Mouse (Mus musculus): ENCODE data around the gene Gm28047. TPM values are rescaled to one million over a fixed set of nuclear protein-coding genes. Genes with fewer than 3 reads are reported as not detected.

The Gm28047 gene
- total RNA-seq, 2 experiments from 2014 or later: not detected

DNA sequence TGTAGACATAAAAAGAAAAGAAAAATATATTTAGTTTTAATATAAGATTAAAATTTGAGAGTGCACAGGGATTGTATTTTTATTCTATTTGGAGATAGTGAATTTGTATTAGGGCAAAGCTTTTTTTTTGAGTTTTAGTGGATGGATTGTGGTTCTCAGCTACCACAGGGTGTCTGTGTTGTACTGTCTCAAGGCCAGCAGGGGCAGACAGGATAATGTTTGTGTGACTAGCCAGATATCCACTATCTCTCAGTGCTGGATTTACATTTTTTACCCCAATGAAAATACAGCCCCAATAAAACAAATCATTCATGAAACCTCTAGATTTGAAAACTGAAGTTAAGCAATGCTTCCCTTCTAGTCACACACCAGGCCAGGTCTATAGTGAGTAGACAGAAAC is 67.3 kb downstream of the Gm28047 start:
- no peak for ATAC-seq (replicated peaks; ENCODE audit: poor library complexity, severe bottlenecking)

DNA sequence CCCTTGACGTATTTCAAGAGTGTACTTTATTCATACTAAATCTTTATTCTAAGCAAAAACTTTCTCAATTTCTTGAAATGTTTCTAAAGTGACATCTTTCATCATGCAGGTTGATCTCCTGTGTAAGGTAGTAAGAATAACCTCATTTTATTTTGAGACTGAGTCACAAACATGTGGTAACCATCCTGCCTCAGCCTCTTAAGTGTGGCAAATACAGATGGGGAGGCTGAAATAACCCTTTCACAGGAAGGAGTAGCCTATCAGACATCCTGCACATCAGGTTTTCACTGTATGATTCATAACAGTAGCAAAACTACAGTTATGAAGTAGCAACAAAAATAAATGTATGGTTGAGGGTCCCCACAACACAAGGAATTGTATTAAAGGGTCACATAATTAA is 69.3 kb downstream of the Gm28047 start:
- ATAC-seq (replicated peaks; ENCODE audit: poor library complexity, severe bottlenecking): no peak

DNA sequence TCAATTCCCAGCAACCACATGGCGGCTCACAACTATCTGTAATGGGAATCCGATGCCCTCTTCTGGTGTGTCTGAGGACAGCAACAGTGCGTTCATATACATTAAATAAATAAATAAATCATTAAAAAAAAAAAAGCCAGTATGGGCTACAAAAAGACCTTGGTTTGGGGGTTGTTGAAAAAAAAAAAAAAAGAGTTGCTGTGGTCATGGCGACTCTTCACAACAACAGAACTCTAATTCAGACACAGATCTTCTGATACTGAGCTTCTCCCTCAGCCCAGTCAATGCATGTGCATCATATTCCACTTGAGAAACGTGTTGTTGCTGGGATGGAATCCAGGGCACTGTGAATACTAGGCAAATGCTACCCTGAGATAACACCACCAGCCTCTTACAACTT is 72.3 kb downstream of the Gm28047 start:
- no peak for ATAC-seq (replicated peaks; ENCODE audit: poor library complexity, severe bottlenecking)

DNA sequence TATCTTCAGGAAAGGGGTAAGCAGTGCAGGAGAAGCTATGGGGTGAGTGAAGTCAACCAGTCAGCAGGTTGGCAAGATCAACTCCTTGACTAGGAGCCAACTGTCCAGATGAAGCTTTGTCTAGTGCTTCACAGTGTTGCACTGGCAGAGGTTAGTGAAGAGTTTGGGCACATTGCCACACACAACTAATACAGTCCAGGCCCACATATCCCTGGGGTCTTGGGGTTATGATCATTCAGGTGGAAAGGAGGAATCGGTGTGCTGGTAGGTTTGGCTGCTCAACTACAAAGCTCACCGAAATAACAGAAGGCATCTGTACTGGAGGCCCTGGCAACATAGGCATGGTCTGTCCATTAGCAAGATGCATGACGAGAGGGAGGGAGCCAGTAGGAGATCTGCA is 77.4 kb downstream of the Gm28047 start:
- no peak for ATAC-seq (replicated peaks; ENCODE audit: poor library complexity, severe bottlenecking)

DNA sequence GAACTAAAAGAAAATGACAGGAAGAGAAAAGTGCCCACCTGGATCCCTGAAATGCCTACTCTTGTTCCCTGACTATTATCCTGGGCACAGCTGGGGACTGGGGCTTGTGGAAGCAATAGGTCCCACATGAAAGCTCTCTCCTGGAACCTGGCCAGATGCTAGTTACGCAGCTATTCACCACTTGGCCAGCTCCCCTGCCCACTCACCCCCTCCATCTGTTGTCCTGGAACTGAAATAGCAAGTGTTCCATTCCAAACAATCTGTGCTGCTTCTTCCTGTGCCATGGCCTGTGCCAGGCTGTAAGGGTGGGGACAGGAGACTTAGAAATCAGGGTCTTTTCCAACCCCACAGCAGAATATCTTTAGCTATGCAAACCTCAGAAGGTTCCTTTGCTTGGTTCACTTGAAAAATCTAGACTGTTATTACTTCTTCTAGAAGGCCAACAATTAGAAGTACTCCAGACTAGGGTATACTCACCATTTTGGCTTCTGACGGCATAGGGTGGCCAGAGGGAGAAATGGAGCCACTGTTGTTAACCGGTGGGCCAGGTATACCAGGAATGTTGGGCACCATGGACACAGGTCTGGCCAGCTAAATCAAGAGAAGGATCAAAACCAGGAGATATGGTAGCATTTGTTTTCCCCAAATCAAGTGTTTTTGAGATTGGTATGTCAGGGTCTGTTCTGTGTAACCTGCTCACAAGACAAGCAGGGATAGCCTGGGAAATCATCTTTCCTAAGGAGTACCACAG is 78.0 kb downstream of the Gm28047 start:
- no peak for ATAC-seq (replicated peaks; ENCODE audit: poor library complexity, severe bottlenecking)

DNA sequence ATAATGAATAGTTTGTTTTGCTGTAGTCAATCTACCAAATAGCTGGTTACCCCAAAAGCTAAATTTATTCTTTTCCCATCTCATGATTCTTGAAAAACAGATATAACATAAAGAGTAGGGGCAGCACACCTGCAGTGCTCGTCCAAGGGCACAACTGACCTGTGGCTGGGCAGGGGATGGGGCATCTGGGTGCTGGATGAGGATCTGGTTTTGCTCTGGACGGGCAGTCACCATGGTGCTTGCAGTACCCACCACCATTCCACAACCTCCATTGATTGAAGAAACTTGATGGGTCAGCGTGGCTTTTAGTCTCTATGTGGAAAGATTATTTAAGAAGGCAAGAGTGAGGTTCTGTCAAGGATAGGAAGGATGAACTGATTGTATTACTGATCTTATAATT is 78.6 kb downstream of the Gm28047 start:
- no peak for ATAC-seq (replicated peaks; ENCODE audit: poor library complexity, severe bottlenecking)

DNA sequence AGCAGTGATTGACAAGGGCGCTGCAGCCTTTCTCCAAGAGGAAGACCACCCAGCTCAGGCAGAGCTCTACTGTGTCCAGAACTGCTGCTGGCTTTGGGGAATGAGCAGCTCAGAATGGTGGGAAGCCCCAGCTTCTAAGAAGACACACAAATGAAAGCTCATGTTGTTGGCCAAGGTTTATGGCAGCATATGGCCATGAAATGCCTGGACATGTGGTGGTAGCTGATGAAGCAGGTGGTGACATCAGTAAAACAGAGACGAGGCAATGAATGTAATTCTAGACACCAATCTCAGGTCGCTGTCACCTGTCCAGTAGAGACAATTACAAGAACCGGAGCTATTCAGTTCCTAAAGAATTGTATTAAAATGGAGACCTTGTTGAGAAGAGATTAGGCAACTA is 80.1 kb downstream of the Gm28047 start:
- ATAC-seq (replicated peaks; ENCODE audit: poor library complexity, severe bottlenecking): no peak

DNA sequence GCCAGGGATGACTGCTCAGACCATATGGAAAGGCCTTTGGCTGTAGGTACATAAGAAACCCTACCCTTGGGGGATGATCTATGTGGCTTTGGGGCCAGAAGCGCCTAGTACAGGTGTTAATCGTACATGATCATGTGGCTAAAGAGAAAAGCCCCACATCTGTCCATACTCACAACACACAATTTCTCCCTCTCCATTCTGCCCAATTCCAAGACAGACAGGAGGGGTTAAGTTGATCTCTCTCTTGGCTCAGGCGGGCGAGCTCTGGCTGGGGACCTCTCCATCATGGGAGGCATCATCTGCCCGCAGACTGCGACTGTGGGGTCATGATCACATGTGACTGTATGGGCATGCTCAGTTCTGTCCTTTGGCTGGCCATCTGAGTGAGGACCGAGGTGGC is 90.9 kb downstream of the Gm28047 start:
- ATAC-seq (replicated peaks; ENCODE audit: poor library complexity, severe bottlenecking): no peak

DNA sequence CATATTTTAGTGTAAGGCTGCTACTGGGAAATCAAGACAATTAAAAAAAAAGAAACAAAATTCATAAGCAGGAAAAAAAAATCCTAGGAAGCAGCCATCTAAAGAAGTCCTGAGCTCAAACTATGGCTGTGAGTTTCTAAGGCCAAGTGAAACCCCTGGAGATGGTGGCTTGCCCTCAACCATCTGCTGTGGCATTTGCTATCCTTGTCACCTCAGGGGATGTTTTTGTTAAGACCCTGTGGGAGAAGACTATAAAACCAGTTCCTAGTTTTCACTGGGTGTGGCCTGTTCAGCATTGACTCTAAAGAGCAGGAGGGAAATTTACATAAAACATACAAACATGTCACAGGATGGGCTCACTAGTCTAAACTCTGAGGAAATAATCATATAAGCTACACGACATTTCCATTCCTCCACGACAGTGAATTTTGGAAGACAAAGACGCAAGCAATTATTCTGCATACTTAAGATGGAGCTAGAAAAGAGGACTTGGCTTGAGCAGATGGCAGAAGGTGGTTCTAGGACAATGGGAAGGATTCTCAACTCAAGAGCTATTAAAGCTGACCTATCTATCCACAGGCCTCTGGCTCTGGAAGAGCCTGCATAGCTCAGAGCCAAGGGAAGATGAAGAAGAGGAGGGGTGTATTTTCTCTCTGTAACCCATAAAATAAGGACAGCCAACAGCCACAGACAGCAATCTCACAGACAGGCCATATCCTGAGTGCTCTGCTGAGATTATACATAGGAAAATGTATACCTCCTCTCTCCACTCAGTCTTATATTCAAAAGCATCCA is 92.6 kb downstream of the Gm28047 start:
- ATAC-seq (replicated peaks; ENCODE audit: poor library complexity, severe bottlenecking): no peak

DNA sequence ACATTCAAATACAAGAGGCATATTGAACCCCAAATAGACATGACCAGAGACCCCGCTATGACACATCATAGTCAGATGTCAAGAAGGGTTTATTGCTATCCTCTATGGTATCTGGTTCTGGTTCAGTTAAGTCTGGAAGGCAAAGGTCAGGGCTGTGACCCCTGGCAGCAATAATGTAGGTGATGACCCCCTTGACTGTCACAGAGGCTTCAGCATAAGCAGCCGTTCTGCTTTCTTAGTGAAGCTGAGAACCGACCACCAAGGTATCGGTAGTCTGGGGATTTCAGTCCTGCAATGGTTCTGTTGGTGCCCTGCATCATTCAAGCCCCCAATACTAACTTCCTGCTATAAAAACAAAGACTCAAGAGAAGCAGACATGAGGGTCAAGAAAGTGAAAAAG is 93.3 kb downstream of the Gm28047 start:
- no peak for ATAC-seq (replicated peaks; ENCODE audit: poor library complexity, severe bottlenecking)

DNA sequence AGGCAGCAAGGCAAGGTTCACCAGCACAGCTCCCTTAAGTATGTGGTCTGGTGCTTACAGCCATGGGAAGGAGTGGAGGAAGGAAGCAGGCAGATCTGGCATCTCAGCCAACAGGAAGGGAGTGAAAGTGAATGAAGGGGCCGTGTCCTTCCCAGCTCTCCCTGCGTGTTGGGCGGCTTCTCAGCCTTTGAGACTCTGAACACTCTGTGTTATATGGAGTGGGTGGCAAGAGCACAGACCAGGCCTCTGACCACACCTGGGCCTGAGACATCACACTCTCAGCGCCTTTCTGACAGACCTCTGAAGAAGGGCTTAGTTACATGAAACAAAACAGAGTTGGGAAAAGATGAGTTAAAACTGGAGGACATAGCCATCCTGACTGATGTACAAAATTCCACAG is 94.3 kb downstream of the Gm28047 start:
- no peak for ATAC-seq (replicated peaks; ENCODE audit: poor library complexity, severe bottlenecking)

DNA sequence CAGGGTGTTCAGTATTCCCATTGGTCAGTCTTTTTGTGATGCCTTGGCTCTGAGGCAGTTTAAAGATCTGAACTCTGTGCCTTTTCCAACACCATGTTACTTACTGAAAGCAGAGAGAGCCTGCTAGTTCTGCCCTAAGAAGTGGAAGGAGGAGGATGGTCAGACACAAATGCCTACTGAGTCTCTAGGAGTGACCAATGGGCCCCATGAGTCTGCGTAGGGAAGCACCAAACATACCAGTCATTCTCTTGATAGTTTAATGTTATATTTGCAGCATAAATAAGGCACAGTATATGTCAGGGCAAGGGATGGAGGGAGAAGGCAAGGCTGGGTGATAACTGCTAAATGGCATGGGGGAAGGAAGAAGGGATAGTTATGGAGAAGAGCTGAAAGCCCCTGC is 96.5 kb downstream of the Gm28047 start:
- no peak for ATAC-seq (replicated peaks; ENCODE audit: poor library complexity, severe bottlenecking)

DNA sequence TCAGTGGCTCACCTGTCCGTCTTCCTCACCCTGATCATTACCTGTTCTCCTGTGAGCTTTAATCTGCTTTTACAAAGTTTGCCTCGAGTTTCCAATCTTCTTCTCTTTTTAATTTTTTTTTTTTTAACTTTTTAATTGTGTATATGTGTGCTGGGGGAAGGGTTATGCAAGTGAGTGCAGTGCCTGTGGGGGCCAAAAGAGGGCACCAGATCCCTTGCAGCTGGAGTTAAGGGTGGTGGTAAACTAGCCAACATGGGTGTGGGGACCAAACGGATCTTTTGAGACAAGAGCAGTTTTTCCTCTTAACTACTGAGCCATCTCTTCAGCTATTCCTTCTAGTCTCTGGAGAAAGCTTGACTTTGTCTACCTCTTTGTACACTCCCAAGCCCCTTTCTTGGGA is 96.9 kb downstream of the Gm28047 start:
- ATAC-seq (replicated peaks; ENCODE audit: poor library complexity, severe bottlenecking): no peak

DNA sequence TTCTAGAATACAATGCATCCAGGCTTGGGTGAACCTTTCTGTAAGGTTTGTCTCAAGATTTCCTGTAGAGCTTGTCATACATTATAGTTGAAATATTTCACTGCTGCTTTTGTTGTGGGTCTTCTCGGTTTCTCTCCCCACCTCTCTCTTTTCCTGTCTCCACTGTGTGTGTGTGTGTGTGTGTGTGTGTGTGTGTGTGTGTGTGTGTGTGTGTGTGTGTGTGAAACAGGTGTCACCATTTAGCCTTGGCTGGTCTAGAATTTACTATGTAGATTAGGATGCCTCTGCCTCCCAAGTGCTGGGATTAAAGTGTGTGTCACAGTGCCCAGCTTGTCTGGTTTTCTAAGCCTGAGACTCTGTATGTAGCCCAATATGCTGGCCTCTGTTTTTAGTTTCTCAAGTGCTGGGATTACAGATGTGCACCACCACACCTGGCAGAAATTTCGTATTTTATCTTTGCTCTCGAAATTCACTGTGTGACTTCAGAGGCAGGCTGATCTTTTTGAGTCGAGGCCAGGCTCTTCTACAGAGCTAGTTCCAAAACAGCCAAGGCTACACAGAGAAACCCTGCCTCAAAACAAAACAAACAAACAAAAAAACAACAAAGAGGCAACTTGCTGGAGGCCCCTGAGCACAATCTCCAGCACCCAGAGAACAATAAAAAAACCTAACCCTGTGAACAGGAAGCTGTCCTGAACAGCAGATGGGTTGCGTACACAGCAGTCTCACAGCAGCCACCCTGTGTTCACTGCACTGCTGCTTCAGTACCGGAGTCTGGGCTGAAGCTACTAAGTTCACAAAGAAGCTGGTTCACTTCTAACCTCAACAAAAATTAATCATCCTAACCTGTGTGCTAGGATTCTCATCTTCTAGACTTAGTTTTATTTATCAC is 98.5 kb downstream of the Gm28047 start:
- ATAC-seq (replicated peaks; ENCODE audit: poor library complexity, severe bottlenecking): no peak

DNA sequence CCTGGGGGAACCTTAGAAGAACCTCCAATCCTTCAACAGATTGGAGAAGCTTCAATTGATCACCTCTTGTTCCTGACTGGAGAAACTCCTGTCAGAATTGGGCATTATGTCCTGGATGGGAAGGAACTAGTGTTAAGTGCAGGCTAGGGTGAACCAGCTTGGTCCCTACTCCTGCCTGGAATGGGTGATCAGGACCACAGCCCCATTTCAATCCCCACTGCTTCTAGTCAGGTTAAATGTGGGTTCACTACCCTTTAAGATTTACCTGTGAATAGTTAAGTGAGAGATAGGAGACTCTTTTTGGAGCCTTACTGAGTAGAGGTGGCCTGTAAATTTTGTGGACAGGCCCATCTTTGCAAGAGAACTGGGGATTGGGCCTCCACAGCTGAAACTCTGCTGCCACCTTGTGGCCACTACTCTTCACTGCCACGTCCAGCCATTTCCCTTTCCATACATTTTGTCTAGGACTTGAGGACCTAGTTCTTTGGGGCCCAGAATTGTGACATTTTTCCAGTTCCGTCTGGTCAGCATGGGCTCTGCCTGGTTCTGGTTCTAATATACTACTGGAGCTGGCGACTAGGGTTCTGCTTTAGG is 99.9 kb downstream of the Gm28047 start, which contains the start of gene Npff:
TSS of gene Npff (minus strand) at position 51 of the 594 bp plus-strand sequence.
- ATAC-seq (replicated peaks; ENCODE audit: poor library complexity, severe bottlenecking): peak; percentile 79

DNA sequence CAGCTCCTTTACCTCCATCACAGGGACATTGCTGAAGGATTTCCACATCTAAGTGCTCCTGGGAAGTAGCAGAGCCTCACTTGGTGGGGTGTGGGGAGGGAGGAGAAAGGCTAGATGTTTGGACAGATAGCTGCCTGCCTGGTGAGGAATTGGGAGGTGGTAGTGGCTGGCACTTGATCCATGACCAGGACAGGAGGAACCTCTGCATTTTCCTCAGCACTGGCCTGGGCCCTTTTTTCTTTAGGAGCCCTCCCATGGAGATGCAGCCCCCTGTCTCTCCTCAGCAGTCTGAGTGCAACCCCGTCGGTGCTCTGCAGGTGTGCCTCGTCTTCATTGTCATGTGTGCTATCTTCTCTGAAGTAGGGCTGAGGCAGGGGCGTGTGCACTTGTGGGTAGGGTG is 103.4 kb downstream of the Gm28047 start:
- ATAC-seq (replicated peaks; ENCODE audit: poor library complexity, severe bottlenecking): no peak

DNA sequence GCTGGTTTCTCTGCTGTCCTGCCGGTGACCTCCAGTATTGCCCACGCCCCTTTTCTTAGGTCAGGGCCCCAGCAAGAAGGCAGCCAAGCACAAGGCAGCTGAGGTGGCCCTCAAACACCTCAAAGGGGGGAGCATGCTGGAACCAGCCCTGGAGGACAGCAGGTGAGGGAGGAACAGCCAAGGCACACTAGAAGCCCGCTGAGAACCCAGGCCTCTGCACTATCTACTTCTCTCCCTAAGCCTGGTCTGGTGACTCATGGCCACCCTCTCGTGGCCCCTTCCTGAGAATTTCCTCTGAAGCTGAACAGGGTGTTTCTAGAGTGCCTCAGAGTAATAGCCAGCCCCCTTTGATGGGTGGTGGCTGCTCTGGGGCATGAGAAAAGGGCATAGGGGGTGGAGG is 104.5 kb downstream of the Gm28047 start:
- ATAC-seq (replicated peaks; ENCODE audit: poor library complexity, severe bottlenecking): no peak

DNA sequence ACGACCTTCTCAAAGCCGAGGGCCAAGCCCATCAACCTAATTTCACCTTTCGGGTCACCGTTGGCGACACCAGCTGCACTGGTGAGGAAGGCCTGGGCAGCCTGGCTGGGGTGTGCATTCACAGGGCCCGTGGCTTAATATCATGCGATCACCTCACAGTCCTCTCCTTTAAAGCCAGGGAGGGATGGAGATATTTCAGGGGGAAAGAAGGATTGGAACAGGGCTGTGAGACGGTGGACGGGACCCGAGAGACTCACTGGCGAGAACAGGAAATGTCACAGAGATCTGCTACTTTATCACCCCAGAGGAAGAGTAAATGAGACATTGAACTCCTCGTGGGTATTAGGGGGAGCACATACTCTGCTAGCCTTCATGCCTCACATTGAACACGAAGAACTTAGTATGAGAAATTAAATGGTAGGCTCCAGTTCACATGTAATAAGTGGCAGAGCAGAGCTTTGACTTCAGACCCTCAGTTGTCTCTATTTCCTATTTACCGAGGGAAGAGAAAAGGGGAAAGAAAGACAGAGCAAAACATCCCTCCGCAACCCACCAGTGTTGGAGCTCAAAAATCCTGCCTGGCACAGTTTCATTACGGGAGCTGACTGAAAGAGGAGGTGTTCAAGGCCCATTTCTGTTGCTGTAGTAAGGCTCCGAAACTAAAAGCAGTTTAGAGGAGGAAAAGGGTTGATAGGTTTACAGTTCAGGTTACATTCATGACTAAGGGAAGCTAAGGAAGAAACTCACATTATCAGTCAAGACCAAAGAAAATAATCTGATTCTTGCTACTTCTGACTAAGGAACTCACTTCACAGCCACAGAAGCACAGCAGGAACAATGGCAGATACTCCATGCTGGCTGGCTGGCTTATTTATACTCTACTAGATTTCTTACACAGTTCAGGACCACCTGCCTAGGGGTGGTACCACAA is 105.4 kb downstream of the Gm28047 start:
- no peak for ATAC-seq (replicated peaks; ENCODE audit: poor library complexity, severe bottlenecking)

DNA sequence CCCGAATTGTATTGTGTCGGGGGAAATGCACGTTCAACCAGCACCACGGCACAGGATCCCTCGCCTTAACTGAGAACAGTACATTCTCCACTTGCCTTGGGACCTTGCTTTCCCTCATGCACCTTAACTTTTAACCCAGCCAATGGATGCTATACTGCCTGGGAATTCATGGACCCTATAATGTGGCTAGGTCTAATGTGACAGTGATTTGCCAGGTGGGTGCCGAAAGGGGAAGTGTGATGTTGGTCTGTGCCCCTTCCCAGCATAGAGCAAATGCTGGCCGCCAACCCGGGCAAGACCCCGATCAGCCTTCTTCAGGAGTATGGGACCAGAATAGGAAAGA is 106.0 kb downstream of the Gm28047 start:
- no peak for ATAC-seq (replicated peaks; ENCODE audit: poor library complexity, severe bottlenecking)
